ENCODE assay signal across 23 mouse cellular contexts in genomic region chr11:86843831-86844230, GRCm38 (mm10). TPM values are rescaled to one million over a fixed set of nuclear protein-coding genes. Genes with fewer than 3 reads are reported as not detected.
DNase-seq lines count a peak whose midpoint lies in the region; ATAC-seq and TF ChIP-seq lines count a peak whose summit lies in the region.
"Had no signal": no experiment of that assay in that cellular context is flagged by ENCODE, and none has a peak within 500 bp of the region (broad histone marks: within the 10 kb centered on the region; RNA-seq: fewer than 3 reads in every experiment).

No protein-coding gene starts in this region.

- H3K4me1 ChIP-seq in liver, adult 2 months (ENCODE audit: control insufficient read depth, insufficient read depth, low read length), result peaks cover 11% of the 10 kb centered on the region
- H3K4me1 ChIP-seq in liver, embryonic 11.5 days (replicated peaks; ENCODE audit: control insufficient read depth, insufficient read depth, low read length), result no peaks in the 10 kb centered on the region
- peaks cover 23% of the 10 kb centered on the region for H3K4me1 ChIP-seq in kidney, embryonic 16.5 days (ENCODE audit: insufficient read depth, low read length)
- peaks cover 18% of the 10 kb centered on the region for H3K4me1 ChIP-seq in embryonic facial prominence, embryonic 10.5 days
- H3K4me1 ChIP-seq: limb, embryonic 15.5 days had no signal

- H3K9ac ChIP-seq in liver, adult 2 months (ENCODE audit: low read depth, low read length), result no peak overlapping the region
- no peak overlapping the region for H3K9ac ChIP-seq in liver, embryonic 11.5 days (ENCODE audit: low read depth, low read length)
- no peak overlapping the region for H3K9ac ChIP-seq in kidney, embryonic 16.5 days (replicated peaks; ENCODE audit: low read length)
- H3K9ac ChIP-seq: embryonic facial prominence, embryonic 12.5 days; forebrain, embryonic 12.5 days; limb, embryonic 15.5 days had no signal

- no peaks in the 10 kb centered on the region for H3K9me3 ChIP-seq in liver, embryonic 11.5 days (ENCODE audit: control insufficient read depth, low read length)
- H3K9me3 ChIP-seq in kidney, embryonic 16.5 days (ENCODE audit: low read length), result 0 out of 2 replicates have a peak, but pooled peaks cover 2% of the 10 kb centered on the region
- no peaks in the 10 kb centered on the region for H3K9me3 ChIP-seq in embryonic facial prominence, embryonic 10.5 days
- H3K9me3 ChIP-seq: embryonic facial prominence, embryonic 12.5 days; forebrain, embryonic 12.5 days; heart, embryonic 10.5 days; limb, embryonic 15.5 days had no signal

- 21% methylated on average over 5 of the region's 5 CpGs for WGBS in liver, adult 2 months
- WGBS in liver, embryonic 11.5 days, result 73% methylated on average over 5 of the region's 5 CpGs
- 43% methylated on average over 5 of the region's 5 CpGs for WGBS in kidney, embryonic 16.5 days
- WGBS in embryonic facial prominence, embryonic 10.5 days, result 74% methylated on average over 5 of the region's 5 CpGs

- no peak for TF ChIP-seq POLR2A in liver, adult 2 months (IDR thresholded peaks at IDR 0.05; ENCODE audit: extremely low read depth, insufficient read depth, low read length)

- peak; percentile 56 for DNase-seq in liver, adult 2 months (ENCODE audit: extremely low read depth, low read depth, low spot score)
- no peak for DNase-seq in liver, embryonic 11.5 days (ENCODE audit: low spot score)
- peak; percentile 33 to 54 for DNase-seq in kidney, adult 8-10 months
- peak; percentile 25 for DNase-seq in thymus, postnatal 25 days
- no peak for DNase-seq in embryonic facial prominence, embryonic 10.5 days (ENCODE audit: low spot score)
- DNase-seq: adrenal gland, adult 2 months; cerebellum, adult 11 months; cerebellum, postnatal 14 days; gastrocnemius, adult 2 months; heart, postnatal 4 days; lung, adult 18-20 months; lung, postnatal 10 days; right cerebral cortex, adult 18-20 months; right cerebral cortex, postnatal 4 days had no signal

- TF ChIP-seq CTCF in liver, adult 2 months (IDR thresholded peaks at IDR 0.05; ENCODE audit: low read depth, low read length), result no peak

- no peaks in the 10 kb centered on the region for H3K36me3 ChIP-seq in liver, adult 2 months (ENCODE audit: control insufficient read depth, insufficient read depth, low read length)
- no peaks in the 10 kb centered on the region for H3K36me3 ChIP-seq in liver, embryonic 11.5 days (ENCODE audit: control insufficient read depth, insufficient read depth, low read length)
- H3K36me3 ChIP-seq in kidney, embryonic 16.5 days (ENCODE audit: insufficient read depth, low read length), result no peaks in the 10 kb centered on the region
- H3K36me3 ChIP-seq in embryonic facial prominence, embryonic 10.5 days (replicated peaks), result no peaks in the 10 kb centered on the region
- H3K36me3 ChIP-seq: embryonic facial prominence, embryonic 12.5 days; forebrain, embryonic 12.5 days; heart, embryonic 10.5 days; limb, embryonic 15.5 days had no signal

- H3K27me3 ChIP-seq in liver, adult 2 months (ENCODE audit: control insufficient read depth, insufficient read depth, low read length), result no peaks in the 10 kb centered on the region
- no peaks in the 10 kb centered on the region for H3K27me3 ChIP-seq in liver, embryonic 11.5 days (replicated peaks; ENCODE audit: control insufficient read depth, insufficient read depth, low read length)
- H3K27me3 ChIP-seq in kidney, embryonic 16.5 days (ENCODE audit: insufficient read depth, low read length), result no peaks in the 10 kb centered on the region
- no peaks in the 10 kb centered on the region for H3K27me3 ChIP-seq in embryonic facial prominence, embryonic 10.5 days (replicated peaks; ENCODE audit: low read depth, poor library complexity, severe bottlenecking)
- H3K27me3 ChIP-seq: embryonic facial prominence, embryonic 12.5 days; forebrain, embryonic 12.5 days; limb, embryonic 15.5 days had no signal

- H3K79me2 ChIP-seq in liver, adult 2 months (ENCODE audit: control insufficient read depth, insufficient read depth, low read length), result no peaks in the 10 kb centered on the region

- no peak overlapping the region for H3K4me2 ChIP-seq in liver, embryonic 11.5 days
- no peak overlapping the region for H3K4me2 ChIP-seq in kidney, embryonic 16.5 days (replicated peaks; ENCODE audit: low read depth, low read length)
- H3K4me2 ChIP-seq: embryonic facial prominence, embryonic 12.5 days; forebrain, embryonic 12.5 days; limb, embryonic 15.5 days; midbrain, embryonic 11.5 days had no signal

- H3K27ac ChIP-seq in liver, adult 2 months (replicated peaks; ENCODE audit: insufficient read depth, low read depth, low read length), result no peak overlapping the region
- no peak overlapping the region for H3K27ac ChIP-seq in liver, embryonic 11.5 days (ENCODE audit: low read depth, low read length)
- peak overlapping the region; percentile 71; the same call in 1 of the 2 replicates for H3K27ac ChIP-seq in kidney, embryonic 16.5 days (ENCODE audit: low read length)
- H3K27ac ChIP-seq in embryonic facial prominence, embryonic 10.5 days (replicated peaks), result no peak overlapping the region
- H3K27ac ChIP-seq: embryonic facial prominence, embryonic 12.5 days; forebrain, embryonic 12.5 days; gastrocnemius, adult 2 months; heart, embryonic 10.5 days; limb, embryonic 15.5 days had no signal

- no peak overlapping the region for H3K4me3 ChIP-seq in liver, adult 2 months (ENCODE audit: insufficient read depth, low read depth, low read length)
- H3K4me3 ChIP-seq in liver, embryonic 11.5 days (ENCODE audit: low read depth, low read length), result no peak overlapping the region
- no peak overlapping the region for H3K4me3 ChIP-seq in kidney, embryonic 16.5 days (ENCODE audit: low read length)
- H3K4me3 ChIP-seq in embryonic facial prominence, embryonic 10.5 days, result no peak overlapping the region
- H3K4me3 ChIP-seq: embryonic facial prominence, embryonic 12.5 days; forebrain, embryonic 12.5 days; gastrocnemius, adult 2 months; heart, embryonic 10.5 days; limb, embryonic 15.5 days had no signal

- ATAC-seq in liver, embryonic 11.5 days (replicated peaks; ENCODE audit: low FRiP score), result no peak
- no peak for ATAC-seq in kidney, embryonic 16.5 days (ENCODE audit: low FRiP score, low TSS enrichment)
- ATAC-seq in frontal cortex, adult (ENCODE audit: low TSS enrichment), result no peak
- ATAC-seq: hindbrain, embryonic 16.5 days; intestine, embryonic 16.5 days had no signal

RNA-seq across cellular contexts. Expression of gene Dhx40, which starts 36.3 kb away (rescaled TPM):
- 28.6 and 28.9 TPM in 2 replicates for total RNA-seq in liver, adult 2 months (2014; rRNA removed)
- 3.4 and 3.5 TPM in 2 replicates for polyA plus RNA-seq in liver, adult 2 months (2012; rRNA removed)
- polyA plus RNA-seq in liver, embryonic 11.5 days (2014; fragmentation: Nextera tagmentation; extraction: Ambion mirVana), result 15.4 and 16.4 TPM in 2 replicates
- polyA plus RNA-seq in kidney, embryonic 16.5 days (2015; fragmentation: Nextera tagmentation; extraction: Ambion mirVana), result 37.8 and 38.4 TPM in 2 replicates
- 34.6 and 36.2 TPM in 2 replicates for polyA plus RNA-seq in embryonic facial prominence, embryonic 10.5 days (2016; fragmentation: Nextera tagmentation; extraction: Ambion mirVana)

Comparison
In these comparisons a context has a peak if more than half of its experiments do, and no peak if none do; other contexts are left out.
1. DNase-seq: peak in liver, adult 2 months (single experiment), kidney, adult 8-10 months (2 of 2) and thymus, postnatal 25 days (single experiment); none in liver, embryonic 11.5 days (single experiment) and embryonic facial prominence, embryonic 10.5 days (single experiment).